Mouse (Mus musculus): ENCODE measurements at regions not wholly inside any gene's neighbourhood (a gene's known extent, or its start where the extent isn't known, plus 50 kb on each side); places are given as distances from the start of the nearest gene placed in this dataset.

GRCm38 (mm10) chr8:10690659-10691058 is 317.6 kb downstream of the Irs2 start:
- H3K4me1 ChIP-seq (ENCODE audit: control insufficient read depth, insufficient read depth, insufficient read length, low read length) = no peaks in the 10 kb centered on the region
- no peak overlapping the region for H3K27ac ChIP-seq (replicated peaks; ENCODE audit: low read depth, low read length)
- no peak overlapping the region for H3K4me3 ChIP-seq (ENCODE audit: insufficient read depth, low read depth, low read length)

GRCm38 (mm10) chr8:10689881-10690280 is 318.4 kb downstream of the Irs2 start:
- H3K4me1 ChIP-seq (ENCODE audit: control insufficient read depth, insufficient read depth, insufficient read length, low read length) = no peaks in the 10 kb centered on the region
- no peak overlapping the region for H3K27ac ChIP-seq (replicated peaks; ENCODE audit: low read depth, low read length)
- no peak overlapping the region for H3K4me3 ChIP-seq (ENCODE audit: insufficient read depth, low read depth, low read length)

GRCm38 (mm10) chr8:10687867-10688561 is 320.2 kb downstream of the Irs2 start:
- H3K4me3 ChIP-seq (ENCODE audit: insufficient read depth, low read depth, low read length) = no peak overlapping the region
- no peak overlapping the region for H3K27ac ChIP-seq (replicated peaks; ENCODE audit: low read depth, low read length)
- no peaks in the 10 kb centered on the region for H3K4me1 ChIP-seq (ENCODE audit: control insufficient read depth, insufficient read depth, insufficient read length, low read length)
